Mouse (Mus musculus) limb, embryonic 11.5 days (tissue): ENCODE data around the gene Thoc7. TPM values are rescaled to one million over a fixed set of nuclear protein-coding genes. Genes with fewer than 3 reads are reported as not detected.

Source experiments
- ATAC-seq: fragments of 200-750 bp; cut with Nextera tagmentation; 2 replicates; pipeline ENCODE4 v1.8.0; 2017; ENCODE audit warnings: low read depth; ENCODE audit not compliant: insufficient number of reproducible peaks, low FRiP score, low TSS enrichment
- DNase-seq: peaks from one replicate; pipeline ENCODE4 v3.0.0-alpha.2; 2015; ENCODE audit warnings: low spot score
- H3K27ac ChIP-seq: fragments of 300-500 bp; sonication (generic); replicated peaks from 2 replicates; pipeline ENCODE4 v1.5.1; 2014; ENCODE audit warnings: low read depth, mild to moderate bottlenecking, low read length
- H3K27me3 ChIP-seq: fragments of 300-500 bp; sonication (generic); 2 replicates; pipeline ENCODE4 v1.6.1; 2014; ENCODE audit warnings: mild to moderate bottlenecking, low read length, mixed read lengths; ENCODE audit not compliant: control insufficient read depth, insufficient read depth
- H3K36me3 ChIP-seq: fragments of 300-500 bp; sonication (generic); 2 replicates; pipeline ENCODE4 v1.6.1; 2014; ENCODE audit warnings: mild to moderate bottlenecking, low read length, moderate library complexity, mixed read lengths; ENCODE audit not compliant: control insufficient read depth, insufficient read depth
- H3K4me1 ChIP-seq: fragments of 300-500 bp; sonication (generic); 2 replicates; pipeline ENCODE4 v1.6.1; 2014; ENCODE audit warnings: low read length, mixed read lengths; ENCODE audit not compliant: control insufficient read depth, insufficient read depth
- H3K4me2 ChIP-seq: fragments of 300-500 bp; sonication (generic); 2 replicates; pipeline ENCODE4 v1.6.1; 2014; ENCODE audit warnings: low read depth, mild to moderate bottlenecking, moderate library complexity; ENCODE audit not compliant: severe bottlenecking
- H3K4me3 ChIP-seq: fragments of 300-500 bp; sonication (generic); 2 replicates; pipeline ENCODE4 v1.5.1; 2014; ENCODE audit warnings: low read depth, low read length
- H3K9ac ChIP-seq: fragments of 300-500 bp; sonication (generic); 2 replicates; pipeline ENCODE4 v1.6.1; 2014; ENCODE audit warnings: mild to moderate bottlenecking, low read length
- H3K9me3 ChIP-seq: fragments of 300-500 bp; sonication (generic); 2 replicates; pipeline ENCODE4 v1.6.1; 2016; ENCODE audit warnings: low read length; ENCODE audit not compliant: control insufficient read depth
- WGBS: fragments of 180-500 bp; shearing (Covaris S2); extraction: QIAGEN DNeasy Blood & Tissue Kit; methylation state at CpG from one replicate; pipeline ENCODE4 v1.1.7; 2014; 5-methylcytosine and 5-hydroxymethylcytosine counted together
- polyA plus RNA-seq: library from polyadenylated mRNA; unstranded; fragments of >200 nt; fragmentation: Nextera tagmentation; extraction: Ambion mirVana; gene quantifications from 2 replicates; pipeline ENCODE4 v1.2.1, GENCODE M21; 2014

Thoc7 gene
- polyA plus RNA-seq, 1 experiment from 2014 or later: 260 TPM

- Histone ChIP-seq H3K27me3 (no peaks in the 10 kb centered on the region), H3K36me3 (no peaks in the 10 kb centered on the region), H3K4me3 (no peak overlapping the region), H3K4me2 (no peak overlapping the region), H3K9ac (no peak overlapping the region), H3K4me1 (no peaks in the 10 kb centered on the region), H3K9me3 (no peaks in the 10 kb centered on the region), H3K27ac (no peak overlapping the region)
- WGBS: 87% methylated on average over 10 of the region's 10 CpGs
- ATAC-seq (0 out of 2 replicates have a peak, but pooled peaks have one; percentile 16), DNase-seq (no peak)
Measured at GRCm38 (mm10) chr14:13917208-13917607, 44.4 kb downstream of the Thoc7 start.

GRCm38 (mm10) chr14:13915207-13915606 lies 46.4 kb downstream of the Thoc7 start:
- H3K4me3 ChIP-seq: no peak overlapping the region

GRCm38 (mm10) chr14:13914387-13915082 lies 47.1 kb downstream of the Thoc7 start, which contains the start of gene Gm281:
Gm281 (minus strand) TSS chr14:13914478.
- no peaks in the 10 kb centered on the region for H3K36me3 ChIP-seq

More at GRCm38 (mm10) chr14:13915207-13915606, 46.4 kb downstream of the Thoc7 start:
- Histone ChIP-seq H3K36me3 (no peaks in the 10 kb centered on the region), H3K4me2 (no peak overlapping the region), H3K27ac (no peak overlapping the region), H3K27me3 (no peaks in the 10 kb centered on the region), H3K9ac (no peak overlapping the region), H3K9me3 (no peaks in the 10 kb centered on the region), H3K4me1 (no peaks in the 10 kb centered on the region)
- ATAC-seq: no peak
- 85% methylated on average over 4 of the region's 4 CpGs for WGBS
- no peak for DNase-seq

GRCm38 (mm10) chr14:13910148-13910547 lies 51.5 kb downstream of the Thoc7 start:
- Histone ChIP-seq H3K9me3 (no peaks in the 10 kb centered on the region), H3K36me3 (no peaks in the 10 kb centered on the region), H3K27ac (no peak overlapping the region), H3K27me3 (no peaks in the 10 kb centered on the region), H3K4me2 (no peak overlapping the region), H3K4me1 (no peaks in the 10 kb centered on the region), H3K9ac (no peak overlapping the region), H3K4me3 (no peak overlapping the region)
- 38% methylated on average over 2 of the region's 2 CpGs for WGBS
- ATAC-seq: peak; percentile 71
- DNase-seq: no peak

More at GRCm38 (mm10) chr14:13914387-13915082, 47.1 kb downstream of the Thoc7 start, which contains the start of gene Gm281:
- ATAC-seq: no peak
- Histone ChIP-seq H3K9ac (no peak within 1 kb of the TSS), H3K4me3 (no peak within 1 kb of the TSS), H3K27me3 (no peaks in the 10 kb centered on the region), H3K9me3 (no peaks in the 10 kb centered on the region), H3K4me2 (no peak within 1 kb of the TSS), H3K4me1 (no peaks in the 10 kb centered on the region), H3K27ac (no peak within 1 kb of the TSS)
- DNase-seq: no peak
- 36% methylated on average over 1 of the region's 1 CpGs for WGBS

GRCm38 (mm10) chr14:13907145-13907544 lies 54.5 kb downstream of the Thoc7 start:
- no peaks in the 10 kb centered on the region for H3K9me3 ChIP-seq
- no peak overlapping the region for H3K27ac ChIP-seq
- H3K36me3 ChIP-seq: no peaks in the 10 kb centered on the region
- H3K4me1 ChIP-seq: no peaks in the 10 kb centered on the region
- no peak for DNase-seq
- WGBS: 91% methylated on average over 7 of the region's 7 CpGs
- H3K4me3 ChIP-seq: no peak overlapping the region
- H3K4me2 ChIP-seq: no peak overlapping the region
- H3K27me3 ChIP-seq: no peaks in the 10 kb centered on the region
- no peak for ATAC-seq
- H3K9ac ChIP-seq: no peak overlapping the region

- 97% methylated on average over 1 of the region's 1 CpGs for WGBS
- Histone ChIP-seq H3K9me3 (no peaks in the 10 kb centered on the region), H3K4me1 (no peaks in the 10 kb centered on the region), H3K27me3 (no peaks in the 10 kb centered on the region), H3K4me2 (no peak overlapping the region), H3K4me3 (no peak overlapping the region), H3K36me3 (no peaks in the 10 kb centered on the region), H3K9ac (no peak overlapping the region), H3K27ac (no peak overlapping the region)
- DNase-seq: no peak
- no peak for ATAC-seq
Measured at GRCm38 (mm10) chr14:13906461-13906860, 55.2 kb downstream of the Thoc7 start.

GRCm38 (mm10) chr14:13901611-13902067 lies 60.0 kb downstream of the Thoc7 start:
- Histone ChIP-seq H3K4me3 (peak overlapping the region; percentile 39), H3K4me2 (peak overlapping the region; percentile 59), H3K4me1 (no peaks in the 10 kb centered on the region), H3K9ac (peak overlapping the region; percentile 70), H3K27me3 (no peaks in the 10 kb centered on the region), H3K27ac (no peak overlapping the region), H3K9me3 (no peaks in the 10 kb centered on the region), H3K36me3 (no peaks in the 10 kb centered on the region)
- WGBS: under 1% methylated on average over 22 of the region's 22 CpGs
- ATAC-seq (peak; percentile 86), DNase-seq (peak; percentile 81)
